ENCODE assay signal across 26 mouse cellular contexts in the genomic region with DNA sequence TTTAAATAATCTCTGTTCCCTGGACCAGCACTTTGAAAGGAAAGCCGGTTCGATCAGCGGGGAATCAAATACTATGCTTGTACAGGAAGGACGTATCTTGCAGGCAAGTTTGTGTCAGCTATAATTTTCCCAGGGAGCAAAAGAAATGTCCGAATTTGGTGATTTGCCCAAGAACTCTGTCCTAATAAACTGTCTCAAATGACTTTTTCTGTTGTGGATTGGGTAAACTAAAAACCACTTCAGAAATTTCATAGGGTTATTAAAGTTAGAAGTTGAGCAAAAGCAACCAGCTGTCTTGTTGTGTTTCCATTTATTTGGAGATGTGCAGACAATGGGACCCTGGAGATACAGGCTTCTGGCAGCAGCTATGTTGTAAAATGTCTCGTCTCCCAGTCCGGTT. TPM values are rescaled to one million over a fixed set of nuclear protein-coding genes. Genes with fewer than 3 reads are reported as not detected.
DNase-seq lines count a peak whose midpoint lies in the region; ATAC-seq and TF ChIP-seq lines count a peak whose summit lies in the region.
"Had no signal": no experiment of that assay in that cellular context is flagged by ENCODE, and none has a peak within 500 bp of the region (broad histone marks: within the 10 kb centered on the region; RNA-seq: fewer than 3 reads in every experiment).

No protein-coding gene starts in this region.

- TF ChIP-seq CTCF in gastrocnemius, adult 2 months (IDR thresholded peaks at IDR 0.05) = no peak

- H3K4me2 ChIP-seq in lung, embryonic 16.5 days (ENCODE audit: low read depth, low read length) = no peak overlapping the region
- H3K4me2 ChIP-seq in intestine, embryonic 14.5 days (ENCODE audit: low read length) = no peak overlapping the region
- H3K4me2 ChIP-seq: forebrain, embryonic 15.5 days; heart, embryonic 12.5 days; midbrain, embryonic 12.5 days; neural tube, embryonic 15.5 days had no signal

- H3K4me1 ChIP-seq in lung, embryonic 16.5 days (replicated peaks; ENCODE audit: control insufficient read depth, insufficient read depth, low read length) = no peaks in the 10 kb centered on the region; the same call in 1 of the 2 replicates
- H3K4me1 ChIP-seq in intestine, embryonic 14.5 days (replicated peaks; ENCODE audit: control insufficient read depth, insufficient read depth, low read length) = 0 out of 2 replicates have a peak, but pooled peaks cover 2% of the 10 kb centered on the region
- H3K4me1 ChIP-seq: forebrain, embryonic 15.5 days had no signal

- H3K9me3 ChIP-seq in lung, embryonic 16.5 days (ENCODE audit: control insufficient read depth, low read length) = no peaks in the 10 kb centered on the region
- H3K9me3 ChIP-seq in intestine, embryonic 14.5 days (ENCODE audit: control insufficient read depth, low read length) = no peaks in the 10 kb centered on the region
- H3K9me3 ChIP-seq: embryonic facial prominence, embryonic 10.5 days; forebrain, embryonic 15.5 days; heart, embryonic 12.5 days; hindbrain, embryonic 10.5 days; midbrain, embryonic 12.5 days; neural tube, embryonic 15.5 days had no signal

- WGBS in lung, embryonic 16.5 days = 66% methylated on average over 7 of the region's 7 CpGs
- 57% methylated on average over 7 of the region's 7 CpGs for WGBS in intestine, embryonic 14.5 days

- no peaks in the 10 kb centered on the region for H3K27me3 ChIP-seq in lung, embryonic 16.5 days (ENCODE audit: control insufficient read depth, insufficient read depth, low read depth, low read length)
- H3K27me3 ChIP-seq in intestine, embryonic 14.5 days (replicated peaks; ENCODE audit: control insufficient read depth, insufficient read depth, low read length) = no peaks in the 10 kb centered on the region
- H3K27me3 ChIP-seq: forebrain, embryonic 15.5 days; heart, embryonic 12.5 days; neural tube, embryonic 15.5 days had no signal

- intact Hi-C loops in gastrocnemius, adult 2 months (cut with DNase I) = no loop called here

- no peak for ATAC-seq in lung, embryonic 16.5 days (ENCODE audit: low read depth)
- ATAC-seq in intestine, embryonic 14.5 days (replicated peaks; ENCODE audit: low FRiP score, low TSS enrichment, low read depth) = no peak
- ATAC-seq: forebrain, embryonic 15.5 days; hindbrain, embryonic 16.5 days had no signal

- peak overlapping the region; percentile 64 for H3K27ac ChIP-seq in gastrocnemius, adult 2 months
- H3K27ac ChIP-seq in lung, embryonic 16.5 days (ENCODE audit: low read length) = 0 out of 2 replicates have a peak overlapping the region, but pooled peaks have one; percentile 15
- H3K27ac ChIP-seq in intestine, embryonic 14.5 days (ENCODE audit: low read depth) = peak overlapping the region; percentile 48
- H3K27ac ChIP-seq: embryonic facial prominence, embryonic 10.5 days; forebrain, embryonic 15.5 days; hindbrain, embryonic 10.5 days; left cerebral cortex, adult 2 months; midbrain, embryonic 12.5 days; neural tube, embryonic 15.5 days had no signal

- H3K4me3 ChIP-seq in gastrocnemius, adult 2 months = no peak overlapping the region
- H3K4me3 ChIP-seq in lung, embryonic 16.5 days (ENCODE audit: low read length) = no peak overlapping the region
- H3K4me3 ChIP-seq in intestine, embryonic 14.5 days (ENCODE audit: low read depth, low read length) = no peak overlapping the region
- H3K4me3 ChIP-seq: embryonic facial prominence, embryonic 10.5 days; forebrain, embryonic 15.5 days; heart, embryonic 12.5 days; hindbrain, embryonic 10.5 days; left cerebral cortex, adult 2 months; midbrain, embryonic 12.5 days; neural tube, embryonic 15.5 days had no signal

- H3K9ac ChIP-seq in lung, embryonic 16.5 days (ENCODE audit: low read length) = no peak overlapping the region
- no peak overlapping the region for H3K9ac ChIP-seq in intestine, embryonic 14.5 days (ENCODE audit: low read length)
- H3K9ac ChIP-seq: forebrain, embryonic 15.5 days; heart, embryonic 12.5 days; midbrain, embryonic 12.5 days; neural tube, embryonic 15.5 days had no signal

- H3K36me3 ChIP-seq in lung, embryonic 16.5 days (ENCODE audit: control insufficient read depth, insufficient read depth, low read length) = no peaks in the 10 kb centered on the region
- H3K36me3 ChIP-seq in intestine, embryonic 14.5 days (ENCODE audit: control insufficient read depth, insufficient read depth, low read length) = no peaks in the 10 kb centered on the region
- H3K36me3 ChIP-seq: embryonic facial prominence, embryonic 10.5 days; forebrain, embryonic 15.5 days; heart, embryonic 12.5 days; hindbrain, embryonic 10.5 days; midbrain, embryonic 12.5 days; neural tube, embryonic 15.5 days had no signal

- DNase-seq in gastrocnemius, adult 2 months = no peak
- no peak for DNase-seq in gastrocnemius, postnatal 25 days
- no peak for DNase-seq in lung, postnatal 36 days
- no peak for DNase-seq in intestine, embryonic 14.5 days (ENCODE audit: low spot score)
- no peak for DNase-seq in cerebellum, postnatal 4 days (ENCODE audit: low spot score in 2 of 2)
- DNase-seq in adrenal gland, adult (ENCODE audit: inconsistent age in 2 of 2, low spot score in 1 of 2) = no peak
- DNase-seq: adrenal gland, adult 2 months; cerebellum, adult 11-12 months; cerebellum, postnatal 25 days; gastrocnemius, postnatal 10 days; heart, adult 18-20 months; heart, postnatal 10 days; kidney, adult 18-20 months; kidney, postnatal 36 days; liver; lung, postnatal 14 days; thymus, postnatal 25 days had no signal

RNA-seq across cellular contexts. Expression of a gene that starts 47.7 kb away (rescaled TPM):
- total RNA-seq in gastrocnemius, adult 2 months (2021) = 1 to 10 TPM; 8.7 to 8.9 TPM
- total RNA-seq in gastrocnemius, postnatal 25 days (2021) = 1 to 10 TPM; 4.9 to 5.3 TPM
- 4.3 and 4.5 TPM in 2 replicates for polyA plus RNA-seq in lung, embryonic 16.5 days (2015; fragmentation: Nextera tagmentation; extraction: Ambion mirVana)
- polyA plus RNA-seq in intestine, embryonic 14.5 days (2014; fragmentation: Nextera tagmentation; extraction: Ambion mirVana) = 11.2 and 11.4 TPM in 2 replicates
